Mouse (Mus musculus) embryonic fibroblast, embryonic 13.5 days (primary cell): Measurements from ENCODE around the gene Socs3.

Experiments
- CTCF ChIP-seq: IDR thresholded peaks from 2 replicates; pipeline ENCODE4 v1.5.1; 2011; ENCODE audit warnings: mild to moderate bottlenecking, control low read depth, low read length, moderate library complexity, borderline replicate concordance; ENCODE audit not compliant: insufficient read depth
- POLR2A ChIP-seq: IDR thresholded peaks from 2 replicates; pipeline ENCODE4 v1.6.1; 2011; ENCODE audit warnings: low read depth, mild to moderate bottlenecking, control low read depth, low read length, moderate library complexity

GRCm38 (mm10) chr11:117930781-117931338, 39.0 kb downstream of the Socs3 start:
- TF ChIP-seq POLR2A = no peak
- TF ChIP-seq CTCF = no peak
